Mouse (Mus musculus) stomach, embryonic 15.5 days (tissue): ENCODE measurements around the gene Wnk2. TPM values are rescaled to one million over a fixed set of nuclear protein-coding genes. Genes with fewer than 3 reads are reported as not detected.

Source experiments
- ATAC-seq: fragments of 200-750 bp; cut with Nextera tagmentation; 2 replicates; pipeline ENCODE4 v1.8.0; 2017; ENCODE audit warnings: low read depth, moderate number of reproducible peaks, moderate TSS enrichment; ENCODE audit not compliant: insufficient read depth, low FRiP score
- H3K27ac ChIP-seq: fragments of 300-500 bp; sonication (generic); 2 replicates; pipeline ENCODE4 v1.5.1; 2015; ENCODE audit warnings: mild to moderate bottlenecking, inconsistent platforms
- H3K27me3 ChIP-seq: fragments of 300-500 bp; sonication (generic); replicated peaks from 2 replicates; pipeline ENCODE4 v1.6.1; 2015; ENCODE audit warnings: inconsistent platforms
- H3K36me3 ChIP-seq: fragments of 300-500 bp; sonication (generic); 2 replicates; pipeline ENCODE4 v1.6.1; 2015; ENCODE audit warnings: inconsistent platforms
- H3K4me1 ChIP-seq: fragments of 300-500 bp; sonication (generic); 2 replicates; pipeline ENCODE4 v1.6.1; 2015; ENCODE audit warnings: inconsistent platforms
- H3K4me2 ChIP-seq: fragments of 300-500 bp; sonication (generic); 2 replicates; pipeline ENCODE4 v1.6.1; 2015; ENCODE audit warnings: mild to moderate bottlenecking, inconsistent platforms
- H3K4me3 ChIP-seq: fragments of 300-500 bp; sonication (generic); replicated peaks from 2 replicates; pipeline ENCODE4 v1.5.1; 2015; ENCODE audit warnings: inconsistent platforms
- H3K9ac ChIP-seq: fragments of 300-500 bp; sonication (generic); 2 replicates; pipeline ENCODE4 v1.6.1; 2015; ENCODE audit warnings: inconsistent platforms
- H3K9me3 ChIP-seq: fragments of 300-500 bp; sonication (generic); 2 replicates; pipeline ENCODE4 v1.6.1; 2016; ENCODE audit warnings: inconsistent platforms
- WGBS: fragments of 180-500 bp; shearing (Covaris S2); methylation state at CpG from one replicate; pipeline ENCODE4 v1.1.7; 2015; 5-methylcytosine and 5-hydroxymethylcytosine counted together
- polyA plus RNA-seq: library from polyadenylated mRNA; unstranded; fragments of >200 nt; fragmentation: Nextera tagmentation; extraction: Ambion mirVana; gene quantifications from 2 replicates; pipeline ENCODE4 v1.2.1, GENCODE M21; 2015

Gene Wnk2
- polyA plus RNA-seq, result 3.3 and 3.8 TPM in 2 replicates

GRCm38 (mm10) chr13:49147858-49148226, at the start of gene Wnk2:
Gene Wnk2, minus strand, starts transcription at chr13:49148014.
- H3K4me2 ChIP-seq, result peak within 1 kb of the TSS; percentile 93
- ATAC-seq, result peak; percentile 65
- H3K27ac ChIP-seq, result no peak within 1 kb of the TSS
- under 1% methylated on average over 38 of the region's 43 CpGs for WGBS
- no peaks in the 10 kb centered on the region for H3K36me3 ChIP-seq
- H3K4me3 ChIP-seq, result peak within 1 kb of the TSS; percentile 73
- H3K4me1 ChIP-seq, result peaks cover 28% of the 10 kb centered on the region
- no peaks in the 10 kb centered on the region for H3K9me3 ChIP-seq
- H3K9ac ChIP-seq, result peak within 1 kb of the TSS; percentile 61
- H3K27me3 ChIP-seq, result peaks cover 35% of the 10 kb centered on the region

GRCm38 (mm10) chr13:49196766-49197165, 49.0 kb upstream of the Wnk2 start:
- WGBS, result 72% methylated on average over 6 of the region's 6 CpGs
- Histone ChIP-seq H3K9me3 (no peaks in the 10 kb centered on the region), H3K4me1 (0 out of 2 replicates have a peak, but pooled peaks cover 2% of the 10 kb centered on the region), H3K4me2 (no peak overlapping the region), H3K27ac (no peak overlapping the region), H3K9ac (no peak overlapping the region), H3K4me3 (no peak overlapping the region), H3K36me3 (0 out of 2 replicates have a peak, but pooled peaks cover 7% of the 10 kb centered on the region), H3K27me3 (no peaks in the 10 kb centered on the region)
- no peak for ATAC-seq

- H3K4me3 ChIP-seq, result no peak overlapping the region
- no peak overlapping the region for H3K4me2 ChIP-seq
- H3K27me3 ChIP-seq, result no peaks in the 10 kb centered on the region
- no peak overlapping the region for H3K9ac ChIP-seq
- H3K27ac ChIP-seq, result no peak overlapping the region
- peaks cover 7% of the 10 kb centered on the region; the same call in 1 of the 2 replicates for H3K4me1 ChIP-seq
- no peaks in the 10 kb centered on the region for H3K9me3 ChIP-seq
- no peak for ATAC-seq
- WGBS, result 82% methylated on average over 5 of the region's 5 CpGs
- H3K36me3 ChIP-seq, result 0 out of 2 replicates have a peak, but pooled peaks cover 7% of the 10 kb centered on the region
Observed at GRCm38 (mm10) chr13:49196211-49196610, 48.4 kb upstream of the Wnk2 start.

GRCm38 (mm10) chr13:49195651-49196050, 47.8 kb upstream of the Wnk2 start:
- ATAC-seq, result no peak
- Histone ChIP-seq H3K9me3 (no peaks in the 10 kb centered on the region), H3K27ac (no peak overlapping the region), H3K4me3 (no peak overlapping the region), H3K4me1 (peaks cover 13% of the 10 kb centered on the region), H3K27me3 (no peaks in the 10 kb centered on the region), H3K4me2 (no peak overlapping the region), H3K9ac (no peak overlapping the region), H3K36me3 (0 out of 2 replicates have a peak, but pooled peaks cover 7% of the 10 kb centered on the region)
- 88% methylated on average over 7 of the region's 7 CpGs for WGBS

- H3K27me3 ChIP-seq, result no peaks in the 10 kb centered on the region
- WGBS, result 92% methylated on average over 13 of the region's 13 CpGs
- H3K4me3 ChIP-seq, result no peak overlapping the region
- H3K4me2 ChIP-seq, result no peak overlapping the region
- ATAC-seq, result no peak
- H3K4me1 ChIP-seq, result peaks cover 21% of the 10 kb centered on the region
- no peaks in the 10 kb centered on the region for H3K9me3 ChIP-seq
- 0 out of 2 replicates have a peak, but pooled peaks cover 7% of the 10 kb centered on the region for H3K36me3 ChIP-seq
- H3K9ac ChIP-seq, result no peak overlapping the region
- H3K27ac ChIP-seq, result no peak overlapping the region
Observed at GRCm38 (mm10) chr13:49194811-49195210, 47.0 kb upstream of the Wnk2 start.

DNA sequence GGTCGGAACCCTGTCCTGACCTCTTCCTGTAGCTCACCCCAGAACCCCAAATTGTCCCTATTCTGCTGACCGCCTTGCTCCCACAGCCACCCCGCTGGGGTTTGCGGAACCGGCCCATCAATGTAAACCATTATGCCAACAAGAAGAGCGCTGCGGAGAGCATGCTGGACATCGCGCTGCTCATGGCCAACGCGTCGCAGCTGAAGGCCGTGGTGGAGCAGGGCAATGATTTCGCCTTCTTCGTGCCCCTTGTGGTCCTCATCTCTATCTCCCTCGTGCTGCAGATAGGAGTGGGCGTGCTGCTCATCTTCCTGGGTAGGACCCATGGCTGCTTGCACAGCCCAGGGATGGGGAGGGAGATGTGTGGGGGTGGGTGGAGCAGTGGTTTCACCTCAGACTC, 45.8 kb upstream of the Wnk2 start:
- H3K27ac ChIP-seq, result no peak overlapping the region
- 94% methylated on average over 17 of the region's 17 CpGs for WGBS
- H3K4me3 ChIP-seq, result no peak overlapping the region
- peaks cover 30% of the 10 kb centered on the region for H3K4me1 ChIP-seq
- H3K27me3 ChIP-seq, result no peaks in the 10 kb centered on the region
- no peak overlapping the region for H3K4me2 ChIP-seq
- H3K9ac ChIP-seq, result no peak overlapping the region
- H3K9me3 ChIP-seq, result no peaks in the 10 kb centered on the region
- no peak for ATAC-seq
- H3K36me3 ChIP-seq, result 0 out of 2 replicates have a peak, but pooled peaks cover 7% of the 10 kb centered on the region

- Histone ChIP-seq H3K27ac (no peak overlapping the region), H3K9me3 (no peaks in the 10 kb centered on the region), H3K9ac (no peak overlapping the region), H3K36me3 (0 out of 2 replicates have a peak, but pooled peaks cover 7% of the 10 kb centered on the region), H3K4me3 (no peak overlapping the region), H3K4me1 (peaks cover 40% of the 10 kb centered on the region), H3K4me2 (no peak overlapping the region), H3K27me3 (no peaks in the 10 kb centered on the region)
- 65% methylated on average over 16 of the region's 16 CpGs for WGBS
- no peak for ATAC-seq
Observed at GRCm38 (mm10) chr13:49192156-49192855, 44.5 kb upstream of the Wnk2 start.

DNA sequence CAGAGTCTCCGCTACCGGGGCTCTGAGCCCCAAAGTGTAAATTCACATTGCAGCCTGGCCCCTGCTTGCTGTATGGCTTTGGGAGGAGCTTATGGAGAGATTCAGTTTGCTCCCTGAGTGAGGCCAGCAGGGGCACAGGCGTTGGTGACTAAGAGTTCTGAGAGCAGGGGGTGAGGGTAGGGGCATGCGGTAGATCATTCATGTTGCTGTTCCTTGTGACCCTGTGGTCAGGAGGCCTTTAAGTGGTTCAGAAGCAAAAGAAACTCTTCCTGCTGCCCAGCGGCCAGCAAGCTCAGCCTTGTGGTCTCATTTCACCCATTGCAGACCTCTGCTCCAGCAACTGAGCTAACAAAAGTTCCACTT, 43.8 kb upstream of the Wnk2 start:
- H3K27me3 ChIP-seq, result no peaks in the 10 kb centered on the region
- no peak for ATAC-seq
- H3K9me3 ChIP-seq, result no peaks in the 10 kb centered on the region
- 36% methylated on average over 5 of the region's 5 CpGs for WGBS
- peaks cover 45% of the 10 kb centered on the region for H3K4me1 ChIP-seq
- no peak overlapping the region for H3K27ac ChIP-seq
- H3K4me3 ChIP-seq, result no peak overlapping the region
- no peak overlapping the region for H3K4me2 ChIP-seq
- no peak overlapping the region for H3K9ac ChIP-seq
- H3K36me3 ChIP-seq, result 0 out of 2 replicates have a peak, but pooled peaks cover 7% of the 10 kb centered on the region

DNA sequence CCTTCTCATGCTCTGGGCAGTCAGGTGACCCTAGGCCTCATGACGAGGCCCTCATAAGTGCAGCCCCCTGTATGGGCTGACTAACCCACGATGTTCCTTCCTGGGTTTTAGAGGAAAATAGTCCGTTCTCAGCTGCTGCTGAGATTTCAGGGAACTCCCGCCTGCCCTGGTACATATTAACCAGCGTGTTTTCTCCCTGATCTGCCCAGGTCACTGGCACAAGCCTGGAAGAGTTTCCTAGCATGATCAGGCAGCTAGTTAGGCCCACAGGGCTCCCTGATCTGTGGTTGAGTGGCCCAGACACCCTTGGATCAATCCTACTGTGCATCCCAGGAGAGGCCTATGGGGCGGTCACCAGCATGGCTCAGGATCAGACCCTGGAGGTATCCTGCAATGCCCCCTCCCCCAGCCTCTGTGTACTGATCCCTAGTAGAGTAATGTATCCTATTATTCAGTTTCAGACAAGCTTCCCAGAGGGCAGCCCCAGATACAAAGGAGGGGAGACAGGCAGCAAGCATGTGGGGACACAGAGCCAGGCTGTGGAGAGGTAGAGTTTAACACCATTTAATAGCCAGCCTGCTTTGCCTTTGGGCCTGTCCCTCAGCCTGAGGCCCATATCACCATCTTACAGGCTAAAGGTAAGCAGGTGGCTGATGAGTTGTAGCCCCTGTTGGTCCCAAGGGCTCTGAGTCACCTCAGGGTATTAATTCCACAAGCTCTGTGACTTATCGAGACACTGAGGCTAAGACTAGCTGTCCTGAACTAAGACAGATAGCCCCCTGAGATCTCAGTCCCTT, 43.3 kb upstream of the Wnk2 start:
- WGBS, result 63% methylated on average over 7 of the region's 7 CpGs
- Histone ChIP-seq H3K9me3 (no peaks in the 10 kb centered on the region), H3K36me3 (0 out of 2 replicates have a peak, but pooled peaks cover 4% of the 10 kb centered on the region), H3K4me1 (peaks cover 50% of the 10 kb centered on the region), H3K4me2 (no peak overlapping the region), H3K9ac (no peak overlapping the region), H3K27ac (peak overlapping the region; percentile 45), H3K4me3 (no peak overlapping the region), H3K27me3 (no peaks in the 10 kb centered on the region)
- ATAC-seq, result no peak

- ATAC-seq, result no peak
- 62% methylated on average over 12 of the region's 12 CpGs for WGBS
- Histone ChIP-seq H3K36me3 (no peaks in the 10 kb centered on the region), H3K27me3 (no peaks in the 10 kb centered on the region), H3K4me1 (peaks cover 50% of the 10 kb centered on the region), H3K9ac (no peak overlapping the region), H3K4me2 (no peak overlapping the region), H3K4me3 (no peak overlapping the region), H3K27ac (peak overlapping the region; percentile 45; the same call in 1 of the 2 replicates), H3K9me3 (no peaks in the 10 kb centered on the region)
Observed at GRCm38 (mm10) chr13:49189970-49190870, 42.4 kb upstream of the Wnk2 start.

DNA sequence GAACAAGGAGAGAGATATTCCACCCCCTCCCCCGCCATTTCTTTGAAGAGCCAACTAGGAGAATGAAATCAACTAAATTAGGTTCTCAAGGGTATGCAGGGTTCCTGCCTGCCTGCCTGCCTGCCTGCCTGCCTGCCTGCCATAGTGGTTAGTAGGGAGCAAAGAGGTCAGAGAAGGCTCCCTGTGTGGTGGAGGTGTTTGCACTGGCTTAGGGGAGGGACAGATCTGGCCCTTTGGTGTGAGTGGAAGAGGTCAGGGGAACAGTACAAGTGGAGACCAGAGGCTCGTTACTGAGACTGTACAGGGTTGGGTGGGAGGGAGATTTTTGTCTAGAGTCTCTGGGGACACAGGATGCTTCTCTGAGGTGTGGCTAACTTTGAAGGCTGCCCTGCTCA, 41.1 kb upstream of the Wnk2 start:
- H3K4me2 ChIP-seq, result peak overlapping the region; percentile 97; the same call in 1 of the 2 replicates
- H3K4me3 ChIP-seq, result no peak overlapping the region
- 56% methylated on average over 2 of the region's 2 CpGs for WGBS
- no peak overlapping the region for H3K27ac ChIP-seq
- peaks cover 50% of the 10 kb centered on the region for H3K4me1 ChIP-seq
- ATAC-seq, result no peak
- H3K9me3 ChIP-seq, result no peaks in the 10 kb centered on the region
- no peaks in the 10 kb centered on the region for H3K36me3 ChIP-seq
- no peak overlapping the region for H3K9ac ChIP-seq
- H3K27me3 ChIP-seq, result no peaks in the 10 kb centered on the region
